Mouse (Mus musculus): ENCODE data around the gene Zkscan17. TPM values are rescaled to one million over a fixed set of nuclear protein-coding genes. Genes with fewer than 3 reads are reported as not detected.
A peak's percentile ranks its signal among the peaks of the same experiment; 100 is the strongest.

The Zkscan17 gene
- polyA plus RNA-seq, 1 experiment from 2014 or later, result 13.9 TPM

- no peak overlapping the region for H3K4me3 ChIP-seq
- no peaks in the 10 kb centered on the region; the same call in 1 of the 2 replicates for H3K4me1 ChIP-seq (replicated peaks)
- H3K36me3 ChIP-seq, result no peaks in the 10 kb centered on the region
- ATAC-seq (ENCODE audit: low FRiP score, low read depth), result no peak
- H3K4me2 ChIP-seq, result no peak overlapping the region
- H3K27me3 ChIP-seq, result no peaks in the 10 kb centered on the region
- H3K27ac ChIP-seq (replicated peaks), result no peak overlapping the region
- 82% methylated on average over 3 of the region's 3 CpGs for WGBS
- no peak overlapping the region for H3K9ac ChIP-seq
- H3K9me3 ChIP-seq, result no peaks in the 10 kb centered on the region
These were observed 13.6 kb upstream of the Zkscan17 start for GRCm38 (mm10) chr11:59540123-59540522.

GRCm38 (mm10) chr11:59538387-59538786 is 11.8 kb upstream of the Zkscan17 start:
- Histone ChIP-seq H3K4me1 (replicated peaks) (no peaks in the 10 kb centered on the region; the same call in 1 of the 2 replicates), H3K36me3 (no peaks in the 10 kb centered on the region), H3K27ac (replicated peaks) (peak overlapping the region; percentile 51; the same call in 1 of the 2 replicates), H3K9me3 (no peaks in the 10 kb centered on the region), H3K4me3 (0 out of 2 replicates have a peak overlapping the region, but pooled peaks have one; percentile 10), H3K9ac (no peak overlapping the region), H3K4me2 (peak overlapping the region; percentile 28), H3K27me3 (no peaks in the 10 kb centered on the region)
- WGBS, result 37% methylated on average over 11 of the region's 11 CpGs
- ATAC-seq (ENCODE audit: low FRiP score, low read depth), result no peak; the same call in 1 of the 2 replicates

- no peak overlapping the region for H3K4me2 ChIP-seq
- H3K4me3 ChIP-seq, result no peak overlapping the region
- H3K9me3 ChIP-seq, result no peaks in the 10 kb centered on the region
- no peaks in the 10 kb centered on the region; the same call in 1 of the 2 replicates for H3K4me1 ChIP-seq (replicated peaks)
- no peaks in the 10 kb centered on the region for H3K27me3 ChIP-seq
- peak overlapping the region; percentile 51; the same call in 1 of the 2 replicates for H3K27ac ChIP-seq (replicated peaks)
- WGBS, result 70% methylated on average over 16 of the region's 16 CpGs
- H3K36me3 ChIP-seq, result no peaks in the 10 kb centered on the region
- H3K9ac ChIP-seq, result no peak overlapping the region
- no peak for ATAC-seq (ENCODE audit: low FRiP score, low read depth)
These were observed 10.9 kb upstream of the Zkscan17 start for GRCm38 (mm10) chr11:59537218-59538130.

- Histone ChIP-seq H3K36me3 (no peaks in the 10 kb centered on the region), H3K4me2 (no peak overlapping the region), H3K27ac (replicated peaks) (no peak overlapping the region), H3K9ac (no peak overlapping the region), H3K9me3 (no peaks in the 10 kb centered on the region), H3K27me3 (no peaks in the 10 kb centered on the region), H3K4me1 (replicated peaks) (0 out of 2 replicates have a peak, but pooled peaks cover 6% of the 10 kb centered on the region), H3K4me3 (no peak overlapping the region)
- no peak for ATAC-seq (ENCODE audit: low FRiP score, low read depth)
- WGBS, result 79% methylated on average over 5 of the region's 5 CpGs
These were observed 5.0 kb upstream of the Zkscan17 start for GRCm38 (mm10) chr11:59531562-59531961.

GRCm38 (mm10) chr11:59530870-59531535 is 4.5 kb upstream of the Zkscan17 start:
- Histone ChIP-seq H3K4me3 (no peak overlapping the region), H3K27me3 (no peaks in the 10 kb centered on the region), H3K27ac (replicated peaks) (no peak overlapping the region; the same call in 1 of the 2 replicates), H3K36me3 (no peaks in the 10 kb centered on the region), H3K4me2 (no peak overlapping the region), H3K9ac (no peak overlapping the region), H3K4me1 (replicated peaks) (0 out of 2 replicates have a peak, but pooled peaks cover 6% of the 10 kb centered on the region), H3K9me3 (no peaks in the 10 kb centered on the region)
- WGBS, result 63% methylated on average over 6 of the region's 6 CpGs
- ATAC-seq (ENCODE audit: low FRiP score, low read depth), result 0 out of 2 replicates have a peak, but pooled peaks have one; percentile 48

GRCm38 (mm10) chr11:59530221-59530620 is 3.7 kb upstream of the Zkscan17 start:
- no peaks in the 10 kb centered on the region for H3K9me3 ChIP-seq
- WGBS, result 76% methylated on average over 5 of the region's 5 CpGs
- no peak overlapping the region for H3K4me3 ChIP-seq
- no peak overlapping the region for H3K9ac ChIP-seq
- 0 out of 2 replicates have a peak overlapping the region, but pooled peaks have one; percentile 33 for H3K27ac ChIP-seq (replicated peaks)
- H3K4me1 ChIP-seq (replicated peaks), result 0 out of 2 replicates have a peak, but pooled peaks cover 6% of the 10 kb centered on the region
- no peaks in the 10 kb centered on the region for H3K36me3 ChIP-seq
- no peaks in the 10 kb centered on the region for H3K27me3 ChIP-seq
- H3K4me2 ChIP-seq, result no peak overlapping the region
- no peak for ATAC-seq (ENCODE audit: low FRiP score, low read depth)

GRCm38 (mm10) chr11:59525237-59525636 is 1.3 kb downstream of the Zkscan17 start:
- Histone ChIP-seq H3K36me3 (no peaks in the 10 kb centered on the region), H3K4me1 (replicated peaks) (no peaks in the 10 kb centered on the region), H3K9ac (no peak overlapping the region), H3K4me3 (no peak overlapping the region), H3K4me2 (no peak overlapping the region), H3K27me3 (no peaks in the 10 kb centered on the region), H3K9me3 (no peaks in the 10 kb centered on the region), H3K27ac (replicated peaks) (no peak overlapping the region)
- WGBS, result 5% methylated on average over 10 of the region's 10 CpGs
- ATAC-seq (ENCODE audit: low FRiP score, low read depth), result no peak

GRCm38 (mm10) chr11:59524150-59524549 is 2.4 kb downstream of the Zkscan17 start:
- H3K9ac ChIP-seq, result no peak overlapping the region

GRCm38 (mm10) chr11:59519741-59520495 is 6.6 kb downstream of the Zkscan17 start:
- WGBS, result 77% methylated on average over 6 of the region's 6 CpGs
- ATAC-seq (ENCODE audit: low FRiP score, low read depth), result no peak

More at GRCm38 (mm10) chr11:59524150-59524549, 2.4 kb downstream of the Zkscan17 start:
- Histone ChIP-seq H3K4me2 (no peak overlapping the region), H3K4me3 (no peak overlapping the region), H3K4me1 (replicated peaks) (no peaks in the 10 kb centered on the region), H3K9me3 (no peaks in the 10 kb centered on the region), H3K27me3 (no peaks in the 10 kb centered on the region), H3K36me3 (no peaks in the 10 kb centered on the region), H3K27ac (replicated peaks) (no peak overlapping the region)
- over 99% methylated on average over 2 of the region's 2 CpGs for WGBS
- ATAC-seq (ENCODE audit: low FRiP score, low read depth), result no peak

GRCm38 (mm10) chr11:59518226-59518625 is 8.3 kb downstream of the Zkscan17 start:
- Histone ChIP-seq H3K4me3 (no peak overlapping the region), H3K9ac (no peak overlapping the region), H3K27ac (replicated peaks) (no peak overlapping the region), H3K9me3 (no peaks in the 10 kb centered on the region), H3K4me2 (no peak overlapping the region), H3K27me3 (no peaks in the 10 kb centered on the region), H3K36me3 (no peaks in the 10 kb centered on the region), H3K4me1 (replicated peaks) (no peaks in the 10 kb centered on the region)
- no peak for ATAC-seq (ENCODE audit: low FRiP score, low read depth)
- WGBS, result 64% methylated on average over 10 of the region's 10 CpGs

More at GRCm38 (mm10) chr11:59519741-59520495, 6.6 kb downstream of the Zkscan17 start:
- Histone ChIP-seq H3K9ac (no peak overlapping the region), H3K9me3 (no peaks in the 10 kb centered on the region), H3K27me3 (no peaks in the 10 kb centered on the region), H3K4me1 (replicated peaks) (no peaks in the 10 kb centered on the region), H3K36me3 (no peaks in the 10 kb centered on the region), H3K4me3 (no peak overlapping the region), H3K4me2 (no peak overlapping the region), H3K27ac (replicated peaks) (no peak overlapping the region)

GRCm38 (mm10) chr11:59517441-59517840 is 9.1 kb downstream of the Zkscan17 start:
- no peak overlapping the region for H3K9ac ChIP-seq
- no peak for ATAC-seq (ENCODE audit: low FRiP score, low read depth)
- no peak overlapping the region for H3K4me2 ChIP-seq
- no peak overlapping the region for H3K27ac ChIP-seq (replicated peaks)
- WGBS, result 83% methylated on average over 1 of the region's 1 CpGs
- H3K27me3 ChIP-seq, result no peaks in the 10 kb centered on the region
- H3K4me3 ChIP-seq, result no peak overlapping the region
- H3K36me3 ChIP-seq, result no peaks in the 10 kb centered on the region
- no peaks in the 10 kb centered on the region for H3K9me3 ChIP-seq
- no peaks in the 10 kb centered on the region for H3K4me1 ChIP-seq (replicated peaks)

Data from hindbrain, embryonic 15.5 days (tissue).